Mouse (Mus musculus): ENCODE measurements around the gene St3gal3. TPM values are rescaled to one million over a fixed set of nuclear protein-coding genes. Genes with fewer than 3 reads are reported as not detected.

The St3gal3 gene
- polyA plus RNA-seq, 1 experiment, result 71.2 TPM

DNA sequence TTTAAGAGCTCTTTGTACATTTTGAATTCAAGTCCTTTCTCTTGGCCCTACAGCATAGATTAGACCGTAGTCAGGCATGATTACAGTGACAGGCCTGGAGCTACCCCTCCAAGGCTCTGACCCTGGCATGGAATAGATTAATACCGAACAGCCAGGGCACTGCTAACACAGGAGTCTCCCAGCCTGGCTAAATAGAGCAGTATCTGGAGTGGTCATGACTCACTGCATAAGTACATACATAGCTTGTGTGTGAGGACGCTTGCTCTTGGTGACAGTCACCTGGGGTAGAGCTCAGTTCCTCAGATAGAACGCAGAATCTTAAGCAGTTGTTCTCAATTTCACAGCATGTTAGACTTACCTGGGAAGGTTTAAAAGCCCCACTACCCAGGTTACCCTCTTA, 112.3 kb downstream of the St3gal3 start:
- H3K4me1 ChIP-seq (ENCODE audit: control insufficient read depth, insufficient read depth, low read length), result peaks cover 3% of the 10 kb centered on the region; the same call in 1 of the 2 replicates
- H3K27me3 ChIP-seq (ENCODE audit: control insufficient read depth, insufficient read depth, low read length), result no peaks in the 10 kb centered on the region
- H3K4me3 ChIP-seq (replicated peaks; ENCODE audit: insufficient read depth, low read depth, low read length), result no peak overlapping the region
- DNase-seq, result no peak
- WGBS, result 87% methylated on average over 4 of the region's 4 CpGs
- TF ChIP-seq CTCF (IDR thresholded peaks at IDR 0.05; ENCODE audit: borderline replicate concordance, insufficient read depth, low read depth, low read length) (no peak), POLR2A (IDR thresholded peaks at IDR 0.05; ENCODE audit: borderline replicate concordance, insufficient read depth, low read length) (no peak)
- no peak overlapping the region for H3K27ac ChIP-seq (ENCODE audit: insufficient read depth, low read length)

DNA sequence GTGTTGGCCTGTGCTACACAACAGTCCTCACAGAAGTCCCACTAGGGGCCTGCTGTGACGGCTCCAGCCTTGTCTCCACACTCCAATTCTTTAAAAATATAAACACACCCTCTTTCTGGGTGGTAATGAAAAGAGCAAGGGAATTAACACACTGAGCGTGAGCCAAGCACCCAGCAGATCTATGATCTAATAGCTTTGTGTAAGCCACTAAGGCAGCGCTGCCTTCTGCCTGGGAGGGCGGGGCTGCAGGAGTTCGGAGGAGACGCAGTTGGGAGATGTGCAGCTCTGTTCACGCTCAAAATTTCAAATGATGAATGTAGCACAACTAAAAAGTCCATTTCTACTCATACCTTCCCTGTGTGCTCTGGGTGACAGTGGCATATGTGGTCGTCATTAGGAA, 115.1 kb downstream of the St3gal3 start:
- TF ChIP-seq CTCF (IDR thresholded peaks at IDR 0.05; ENCODE audit: borderline replicate concordance, insufficient read depth, low read depth, low read length) (no peak), POLR2A (IDR thresholded peaks at IDR 0.05; ENCODE audit: borderline replicate concordance, insufficient read depth, low read length) (no peak)
- Histone ChIP-seq H3K4me3 (replicated peaks; ENCODE audit: insufficient read depth, low read depth, low read length) (no peak overlapping the region), H3K4me1 (ENCODE audit: control insufficient read depth, insufficient read depth, low read length) (peaks cover 23% of the 10 kb centered on the region), H3K27me3 (ENCODE audit: control insufficient read depth, insufficient read depth, low read length) (no peaks in the 10 kb centered on the region), H3K27ac (ENCODE audit: insufficient read depth, low read length) (no peak overlapping the region)
- DNase-seq, result no peak
- WGBS, result 68% methylated on average over 8 of the region's 8 CpGs

DNA sequence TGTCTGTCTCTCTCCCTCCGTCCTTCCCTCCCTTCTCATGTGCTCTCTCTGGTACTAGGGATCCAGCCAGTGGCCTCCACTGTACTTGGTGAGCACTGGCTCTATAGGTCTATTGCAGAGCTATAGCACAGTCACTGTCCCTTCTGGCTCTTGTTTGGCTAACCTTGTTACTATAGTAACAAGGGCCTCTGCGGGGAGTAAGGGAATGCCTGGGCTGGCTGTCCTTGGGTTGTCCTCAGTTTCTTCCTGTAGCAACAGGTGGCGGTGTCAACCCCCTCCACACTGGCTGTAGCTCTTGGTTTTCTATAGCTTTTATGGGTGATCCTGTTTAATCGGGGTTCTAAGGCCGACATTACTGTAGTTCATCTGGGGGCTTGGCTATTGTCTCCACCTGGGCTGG, 115.5 kb downstream of the St3gal3 start:
- TF ChIP-seq CTCF (IDR thresholded peaks at IDR 0.05; ENCODE audit: borderline replicate concordance, insufficient read depth, low read depth, low read length) (no peak), POLR2A (IDR thresholded peaks at IDR 0.05; ENCODE audit: borderline replicate concordance, insufficient read depth, low read length) (no peak)
- H3K4me3 ChIP-seq (replicated peaks; ENCODE audit: insufficient read depth, low read depth, low read length), result no peak overlapping the region
- H3K4me1 ChIP-seq (ENCODE audit: control insufficient read depth, insufficient read depth, low read length), result peaks cover 23% of the 10 kb centered on the region
- H3K27ac ChIP-seq (ENCODE audit: insufficient read depth, low read length), result no peak overlapping the region
- H3K27me3 ChIP-seq (ENCODE audit: control insufficient read depth, insufficient read depth, low read length), result no peaks in the 10 kb centered on the region
- 67% methylated on average over 5 of the region's 5 CpGs for WGBS
- DNase-seq, result no peak

DNA sequence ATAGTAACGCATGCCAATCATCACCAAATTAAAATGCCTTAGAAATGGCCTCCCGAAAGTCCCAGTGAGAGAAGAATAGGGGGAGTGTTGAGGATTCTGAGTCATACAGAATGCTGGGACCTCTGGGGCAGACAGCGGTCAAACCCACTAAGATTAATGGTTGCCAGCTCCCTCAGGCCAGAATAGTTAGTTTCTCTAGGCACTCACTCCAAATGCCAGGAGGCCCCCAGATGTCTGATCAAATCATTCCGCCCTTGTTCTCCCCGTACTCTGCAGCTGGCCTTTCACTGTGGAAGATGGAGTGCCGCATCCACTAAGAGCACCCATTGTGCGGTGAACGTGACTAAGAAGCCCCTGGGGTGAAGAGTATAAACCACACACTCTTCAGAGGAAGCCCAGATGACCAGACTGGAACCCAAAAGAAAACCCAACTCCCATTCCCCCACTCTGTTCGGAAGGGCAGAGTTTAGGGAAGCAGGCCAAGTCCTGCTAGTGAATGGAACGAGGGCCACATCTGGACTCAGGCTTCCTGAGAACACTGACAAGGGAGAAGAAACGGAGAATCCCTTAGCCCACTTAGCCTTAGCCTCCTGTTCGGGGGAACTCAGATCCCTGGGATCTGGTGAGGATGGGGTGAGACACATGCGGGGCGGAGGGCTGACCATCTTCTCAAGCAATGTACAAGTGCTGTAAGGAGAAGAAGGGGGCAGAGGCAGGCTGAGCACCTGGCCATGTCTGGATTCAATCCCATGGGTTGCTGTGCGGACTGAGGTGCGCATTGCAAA, 117.5 kb downstream of the St3gal3 start:
- WGBS, result 88% methylated on average over 16 of the region's 16 CpGs
- Histone ChIP-seq H3K27ac (ENCODE audit: insufficient read depth, low read length) (no peak overlapping the region), H3K4me1 (ENCODE audit: control insufficient read depth, insufficient read depth, low read length) (peaks cover 23% of the 10 kb centered on the region), H3K27me3 (ENCODE audit: control insufficient read depth, insufficient read depth, low read length) (no peaks in the 10 kb centered on the region), H3K4me3 (replicated peaks; ENCODE audit: insufficient read depth, low read depth, low read length) (no peak overlapping the region)
- DNase-seq, result no peak
- TF ChIP-seq POLR2A (IDR thresholded peaks at IDR 0.05; ENCODE audit: borderline replicate concordance, insufficient read depth, low read length) (no peak), CTCF (IDR thresholded peaks at IDR 0.05; ENCODE audit: borderline replicate concordance, insufficient read depth, low read depth, low read length) (no peak)

DNA sequence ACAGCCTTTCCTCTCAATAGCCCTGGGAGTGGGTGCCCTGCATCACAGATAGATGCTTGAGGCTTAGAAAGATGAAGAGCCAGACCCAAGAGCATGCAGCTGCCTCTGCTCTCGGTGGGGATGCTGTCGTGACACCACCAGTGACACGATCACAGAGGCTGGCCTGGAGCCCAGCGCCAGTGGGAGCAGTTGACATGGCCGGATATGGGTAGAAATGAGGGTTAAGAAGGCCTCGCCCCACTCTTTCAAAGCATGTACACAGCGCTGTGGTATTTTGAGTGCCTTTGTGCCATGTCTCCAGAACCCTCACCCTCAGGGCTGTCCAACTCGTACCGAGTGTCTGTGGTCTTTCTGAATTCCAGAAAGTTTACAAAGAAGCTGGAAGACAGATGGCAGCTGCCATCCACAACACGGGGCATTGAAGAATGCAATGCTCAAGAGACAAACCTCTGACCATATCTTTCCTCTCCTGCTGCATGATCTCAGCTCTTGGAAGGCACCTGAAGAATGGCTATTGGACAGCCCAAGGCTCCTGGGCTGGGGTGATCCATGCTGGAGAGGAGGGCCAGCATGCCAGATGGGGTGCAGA, 118.3 kb downstream of the St3gal3 start:
- Histone ChIP-seq H3K4me3 (replicated peaks; ENCODE audit: insufficient read depth, low read depth, low read length) (no peak overlapping the region), H3K27me3 (ENCODE audit: control insufficient read depth, insufficient read depth, low read length) (no peaks in the 10 kb centered on the region), H3K27ac (ENCODE audit: insufficient read depth, low read length) (no peak overlapping the region), H3K4me1 (ENCODE audit: control insufficient read depth, insufficient read depth, low read length) (peaks cover 23% of the 10 kb centered on the region)
- 43% methylated on average over 10 of the region's 10 CpGs for WGBS
- DNase-seq, result peak in 1 of 2 experiments; percentile 30
- TF ChIP-seq POLR2A (IDR thresholded peaks at IDR 0.05; ENCODE audit: borderline replicate concordance, insufficient read depth, low read length), result no peak
- no peak for TF ChIP-seq CTCF (IDR thresholded peaks at IDR 0.05; ENCODE audit: borderline replicate concordance, insufficient read depth, low read depth, low read length)

DNA sequence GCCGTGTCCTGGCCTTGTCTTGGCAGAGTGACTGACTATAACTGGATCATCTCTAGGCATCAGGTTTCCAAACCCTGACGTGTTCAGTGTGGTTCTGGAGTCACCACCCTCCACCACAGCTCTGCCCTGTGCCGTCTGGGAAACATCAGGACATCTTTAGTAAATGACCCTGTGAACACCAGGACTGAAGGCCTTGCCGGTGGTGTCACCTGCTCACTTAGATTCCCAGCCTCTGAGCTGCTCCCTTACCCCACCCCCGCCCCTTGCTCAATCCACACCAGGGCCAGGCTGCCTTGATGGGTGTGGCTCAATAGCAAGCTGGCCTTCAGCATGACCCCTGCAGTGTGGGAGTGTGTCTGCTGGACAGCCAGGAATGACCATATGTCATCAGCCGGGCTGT, 119.1 kb downstream of the St3gal3 start:
- 18% methylated on average over 6 of the region's 6 CpGs for WGBS
- peaks cover 23% of the 10 kb centered on the region for H3K4me1 ChIP-seq (ENCODE audit: control insufficient read depth, insufficient read depth, low read length)
- peak; percentile 59 to 77 for DNase-seq
- H3K27ac ChIP-seq (ENCODE audit: insufficient read depth, low read length), result no peak overlapping the region
- TF ChIP-seq CTCF (IDR thresholded peaks at IDR 0.05; ENCODE audit: borderline replicate concordance, insufficient read depth, low read depth, low read length) (no peak), POLR2A (IDR thresholded peaks at IDR 0.05; ENCODE audit: borderline replicate concordance, insufficient read depth, low read length) (no peak)
- no peaks in the 10 kb centered on the region for H3K27me3 ChIP-seq (ENCODE audit: control insufficient read depth, insufficient read depth, low read length)
- no peak overlapping the region for H3K4me3 ChIP-seq (replicated peaks; ENCODE audit: insufficient read depth, low read depth, low read length)

DNA sequence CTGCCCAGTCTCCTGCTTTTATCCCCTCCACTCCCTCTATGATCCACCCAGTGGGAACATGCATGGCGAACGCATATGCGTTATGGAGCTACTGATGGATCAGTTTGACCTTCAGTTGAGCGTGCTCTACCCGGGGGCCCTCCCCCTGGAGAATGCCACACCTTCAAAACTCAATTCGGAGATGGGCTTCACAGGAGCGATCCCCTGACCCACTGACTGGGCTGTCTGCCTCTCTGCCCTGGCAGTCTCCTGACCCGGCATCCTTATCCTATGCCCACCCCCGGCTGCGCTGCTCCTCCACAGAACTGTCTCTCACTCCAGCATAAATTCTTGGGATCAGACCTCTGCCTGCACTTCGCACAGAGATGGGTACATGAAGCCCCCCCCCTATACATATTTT, 119.6 kb downstream of the St3gal3 start:
- TF ChIP-seq POLR2A (IDR thresholded peaks at IDR 0.05; ENCODE audit: borderline replicate concordance, insufficient read depth, low read length), result no peak
- TF ChIP-seq CTCF (IDR thresholded peaks at IDR 0.05; ENCODE audit: borderline replicate concordance, insufficient read depth, low read depth, low read length), result no peak
- Histone ChIP-seq H3K4me1 (ENCODE audit: control insufficient read depth, insufficient read depth, low read length) (peaks cover 23% of the 10 kb centered on the region), H3K4me3 (replicated peaks; ENCODE audit: insufficient read depth, low read depth, low read length) (no peak overlapping the region), H3K27ac (ENCODE audit: insufficient read depth, low read length) (no peak overlapping the region), H3K27me3 (ENCODE audit: control insufficient read depth, insufficient read depth, low read length) (no peaks in the 10 kb centered on the region)
- no peak for DNase-seq
- 97% methylated on average over 11 of the region's 11 CpGs for WGBS

DNA sequence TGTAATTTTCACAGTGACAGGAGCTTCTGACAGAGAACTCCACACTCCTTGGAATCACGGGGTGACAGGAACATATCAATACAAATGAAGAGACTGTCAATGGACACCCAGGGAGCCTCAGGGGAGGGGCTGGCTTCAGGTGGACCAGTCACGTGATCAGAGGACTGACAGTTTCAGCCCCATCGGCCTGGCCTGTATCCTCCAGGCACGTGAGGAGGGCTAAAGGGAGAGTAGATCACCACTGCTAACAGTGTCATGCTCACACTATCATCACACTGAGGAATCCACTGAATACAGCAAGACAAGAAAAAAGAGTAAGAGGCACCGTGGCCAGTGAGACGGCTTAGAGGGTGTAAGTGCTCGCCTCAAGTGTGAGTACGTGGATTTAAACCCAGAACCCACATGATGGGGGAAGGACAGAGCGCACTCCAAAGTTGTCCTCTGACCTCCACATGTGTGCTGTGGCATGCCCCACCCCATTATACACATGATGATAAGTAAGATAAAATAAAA, 124.0 kb downstream of the St3gal3 start:
- Histone ChIP-seq H3K4me3 (replicated peaks; ENCODE audit: insufficient read depth, low read depth, low read length) (no peak overlapping the region), H3K4me1 (ENCODE audit: control insufficient read depth, insufficient read depth, low read length) (peaks cover 6% of the 10 kb centered on the region), H3K27me3 (ENCODE audit: control insufficient read depth, insufficient read depth, low read length) (no peaks in the 10 kb centered on the region), H3K27ac (ENCODE audit: insufficient read depth, low read length) (no peak overlapping the region)
- no peak for DNase-seq
- no peak for TF ChIP-seq POLR2A (IDR thresholded peaks at IDR 0.05; ENCODE audit: borderline replicate concordance, insufficient read depth, low read length)
- no peak for TF ChIP-seq CTCF (IDR thresholded peaks at IDR 0.05; ENCODE audit: borderline replicate concordance, insufficient read depth, low read depth, low read length)
- WGBS, result 88% methylated on average over 9 of the region's 9 CpGs

All from cerebellum, adult 2 months (tissue).